Comparison of ENCODE assay signal across 21 mouse cellular contexts in genomic region chr14:15272364-15272763, GRCm38 (mm10).
A peak's percentile ranks its signal among the peaks of the same experiment; 100 is the strongest.
DNase-seq lines count a peak whose midpoint lies in the region; ATAC-seq lines count a peak whose summit lies in the region.
"Had no signal": no experiment of that assay in that cellular context is flagged by ENCODE, and none has a peak within 500 bp of the region (broad histone marks: within the 10 kb centered on the region; RNA-seq: fewer than 3 reads in every experiment).

No protein-coding gene starts in this region.

- no peaks in the 10 kb centered on the region for H3K36me3 ChIP-seq in intestine, embryonic 16.5 days (ENCODE audit: control insufficient read depth, insufficient read depth, low read length)
- H3K36me3 ChIP-seq: embryonic facial prominence, embryonic 10.5 days; embryonic facial prominence, embryonic 12.5 days; forebrain, embryonic 15.5 days had no signal

- no peaks in the 10 kb centered on the region for H3K9me3 ChIP-seq in intestine, embryonic 16.5 days (ENCODE audit: control insufficient read depth, low read length)
- H3K9me3 ChIP-seq: embryonic facial prominence, embryonic 10.5 days; embryonic facial prominence, embryonic 12.5 days; forebrain, embryonic 13.5 days; forebrain, embryonic 15.5 days had no signal

- DNase-seq in CD4-positive helper T cell, adult 2 months (ENCODE audit: low read depth, low spot score): peak; percentile 23
- DNase-seq in induced T-regulatory cell, adult 2 months (ENCODE audit: low read depth): peak; percentile 12
- DNase-seq in naive thymus-derived CD4-positive, alpha-beta T cell, adult 2 months (ENCODE audit: low read depth): peak; percentile 49
- DNase-seq in layer of hippocampus, adult 18-20 months (ENCODE audit: low spot score in 2 of 2): no peak
- DNase-seq: adrenal gland, adult 8-10 months; adrenal gland, postnatal 14 days; adrenal gland, postnatal 36 days; B cell, adult 2 months; cerebellum, adult 11-12 months; cerebellum, adult 2 months; cerebellum, adult 9-10 months; cerebellum, postnatal 10 days; cerebellum, postnatal 25 days; forebrain, postnatal 0 days had no signal

- 78% methylated on average over 1 of the region's 1 CpGs for WGBS in intestine, embryonic 16.5 days

- H3K4me2 ChIP-seq in intestine, embryonic 16.5 days (ENCODE audit: low read depth, low read length): no peak overlapping the region
- H3K4me2 ChIP-seq: embryonic facial prominence, embryonic 12.5 days; forebrain, embryonic 13.5 days; forebrain, embryonic 15.5 days had no signal

- H3K27ac ChIP-seq in intestine, embryonic 16.5 days (ENCODE audit: low read length): no peak overlapping the region
- H3K27ac ChIP-seq: embryonic facial prominence, embryonic 10.5 days; embryonic facial prominence, embryonic 12.5 days; forebrain, embryonic 13.5 days; forebrain, embryonic 15.5 days had no signal

- H3K4me3 ChIP-seq in intestine, embryonic 16.5 days (ENCODE audit: low read length): no peak overlapping the region
- H3K4me3 ChIP-seq: embryonic facial prominence, embryonic 10.5 days; embryonic facial prominence, embryonic 12.5 days; forebrain, embryonic 13.5 days; forebrain, embryonic 15.5 days had no signal

- H3K4me1 ChIP-seq in intestine, embryonic 16.5 days (ENCODE audit: control insufficient read depth, insufficient read depth, low read length): no peaks in the 10 kb centered on the region
- H3K4me1 ChIP-seq: embryonic facial prominence, embryonic 10.5 days; embryonic facial prominence, embryonic 12.5 days; forebrain, embryonic 13.5 days; forebrain, embryonic 15.5 days had no signal

- no peaks in the 10 kb centered on the region for H3K27me3 ChIP-seq in intestine, embryonic 16.5 days (replicated peaks; ENCODE audit: control insufficient read depth, insufficient read depth, low read length)
- H3K27me3 ChIP-seq: embryonic facial prominence, embryonic 12.5 days; forebrain, embryonic 13.5 days; forebrain, embryonic 15.5 days had no signal

- no peak overlapping the region for H3K9ac ChIP-seq in intestine, embryonic 16.5 days (ENCODE audit: low read depth, low read length)
- H3K9ac ChIP-seq: embryonic facial prominence, embryonic 12.5 days; forebrain, embryonic 13.5 days; forebrain, embryonic 15.5 days; forebrain, postnatal 0 days had no signal

- ATAC-seq in CD4-positive, CD25-positive, alpha-beta regulatory T cell, adult 4 months: peak; percentile 66
- no peak for ATAC-seq in intestine, embryonic 16.5 days
- ATAC-seq in granulocyte monocyte progenitor cell, adult 5-6 weeks (replicated peaks; ENCODE audit: poor library complexity, severe bottlenecking): no peak
- ATAC-seq: forebrain, embryonic 13.5 days; forebrain, embryonic 15.5 days; forebrain, postnatal 0 days had no signal

Comparison
In these comparisons a context has a peak if more than half of its experiments do, and no peak if none do; other contexts are left out.
1. DNase-seq: peak in CD4-positive helper T cell, adult 2 months (single experiment), induced T-regulatory cell, adult 2 months (single experiment) and naive thymus-derived CD4-positive, alpha-beta T cell, adult 2 months (single experiment); none in layer of hippocampus, adult 18-20 months (0 of 2).